Mouse (Mus musculus) heart, adult 2 months (tissue): Measurements from ENCODE around the gene Ccdc91. TPM values are rescaled to one million over a fixed set of nuclear protein-coding genes. Genes with fewer than 3 reads are reported as not detected.
A peak's percentile ranks its signal among the peaks of the same experiment; 100 is the strongest.

Experiments used
- DNase-seq, 2 experiments: peaks; one replicate each; pipeline ENCODE4 v3.0.0; 2021
- H3K27ac ChIP-seq: fragments of 200-600 bp; 2 replicates; pipeline ENCODE4 v1.8.1; 2022
- H3K27me3 ChIP-seq: fragments of 200-500 bp; 2 replicates; pipeline ENCODE4 v1.6.1; 2012; ENCODE audit warnings: mild to moderate bottlenecking, low read length, inconsistent platforms, mixed read lengths; ENCODE audit not compliant: control insufficient read depth, insufficient read depth
- H3K36me3 ChIP-seq: fragments of 200-500 bp; 2 replicates; pipeline ENCODE4 v1.6.1; 2012; ENCODE audit warnings: low read length, inconsistent platforms; ENCODE audit not compliant: control insufficient read depth, insufficient read depth
- H3K4me1 ChIP-seq: fragments of 200-500 bp; 2 replicates; pipeline ENCODE4 v1.6.1; 2011; ENCODE audit warnings: low read length; ENCODE audit not compliant: control insufficient read depth, insufficient read depth
- H3K4me3 ChIP-seq: fragments of 200-600 bp; 2 replicates; pipeline ENCODE4 v1.8.1; 2022
- H3K79me2 ChIP-seq: fragments of 200-500 bp; replicated peaks from 2 replicates; pipeline ENCODE4 v1.6.1; 2012; ENCODE audit warnings: mild to moderate bottlenecking, inconsistent platforms, low read length, moderate library complexity, mixed read lengths; ENCODE audit not compliant: control insufficient read depth, insufficient read depth
- H3K9ac ChIP-seq: fragments of 200-500 bp; 2 replicates; pipeline ENCODE4 v1.6.1; 2012; ENCODE audit warnings: low read depth, mild to moderate bottlenecking, control low read depth, inconsistent platforms, low read length, mixed read lengths
- CTCF ChIP-seq: fragments of 200-600 bp; IDR thresholded peaks from 2 replicates; pipeline ENCODE4 v1.8.1; 2022; ENCODE audit warnings: antibody characterized with exemption, mild to moderate bottlenecking, moderate library complexity
- EP300 ChIP-seq: fragments of 200-500 bp; IDR thresholded peaks from 2 replicates; pipeline ENCODE4 v1.6.1; 2011; ENCODE audit warnings: low read depth, low read length, control low read depth; ENCODE audit not compliant: insufficient read depth
- POLR2A ChIP-seq: fragments of 200-500 bp; IDR thresholded peaks from 2 replicates; pipeline ENCODE4 v1.6.1; 2011; ENCODE audit warnings: mild to moderate bottlenecking, low read depth, low read length, control low read depth; ENCODE audit not compliant: insufficient read depth
- WGBS: fragments of 180-500 bp; shearing (Covaris S2); methylation state at CpG from one replicate; pipeline ENCODE4 v1.1.7; 2018; 5-methylcytosine and 5-hydroxymethylcytosine counted together
- intact Hi-C: fragments of 180-260 bp; cut with DNase I; formaldehyde crosslinking; loops from one replicate; pipeline ENCODE4 v1.15.1; 2025
- polyA plus RNA-seq: library from polyadenylated mRNA; depleted of rRNA; stranded (reverse); fragments of >200 nt; gene quantifications from 2 replicates; pipeline ENCODE4 v1.2.3, GENCODE M21; 2012
- total RNA-seq, 2 experiments: library from RNA; stranded (reverse); gene quantifications; 2 replicates each; pipeline ENCODE4 v1.2.3; 2021

Gene Ccdc91
- total and polyA plus RNA-seq, 3 experiments, result 16.2 to 27.7 (median 27.2) TPM

GRCm38 (mm10) chr6:147539056-147539600, 63.5 kb downstream of the Ccdc91 start:
- no peak overlapping the region for H3K9ac ChIP-seq
- no peak overlapping the region for H3K4me3 ChIP-seq
- H3K27me3 ChIP-seq, result no peaks in the 10 kb centered on the region
- no peaks in the 10 kb centered on the region for H3K79me2 ChIP-seq
- no peaks in the 10 kb centered on the region for H3K36me3 ChIP-seq
- intact Hi-C loops, result no loop called here
- no peak for TF ChIP-seq POLR2A
- no peak for TF ChIP-seq CTCF
- no peak for TF ChIP-seq EP300
- H3K4me1 ChIP-seq, result no peaks in the 10 kb centered on the region
- WGBS, result 51% methylated on average over 7 of the region's 7 CpGs
- H3K27ac ChIP-seq, result no peak overlapping the region
- DNase-seq, result no peak

DNA sequence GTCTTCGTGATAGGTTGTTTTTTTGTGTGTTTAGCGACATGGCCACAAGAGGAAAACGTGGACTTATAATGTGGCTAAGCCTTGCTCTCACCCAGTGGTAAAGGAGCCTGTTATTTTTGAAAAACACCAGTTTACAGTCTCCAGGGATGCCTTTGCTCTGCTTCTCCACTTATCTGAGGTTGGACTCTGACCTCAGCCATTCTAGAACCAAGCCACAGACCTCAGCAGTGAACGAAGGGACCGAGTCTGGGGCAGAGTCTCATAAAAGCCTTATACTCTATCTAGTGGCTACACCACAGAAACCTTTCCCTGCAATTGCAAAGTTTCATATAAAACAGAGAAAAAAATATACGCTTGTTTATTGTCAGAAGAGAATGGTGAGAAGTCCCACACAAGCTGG, 65.3 kb downstream of the Ccdc91 start:
- Histone ChIP-seq H3K4me1 (no peaks in the 10 kb centered on the region), H3K27me3 (no peaks in the 10 kb centered on the region), H3K36me3 (no peaks in the 10 kb centered on the region), H3K4me3 (no peak overlapping the region), H3K79me2 (no peaks in the 10 kb centered on the region), H3K27ac (no peak overlapping the region), H3K9ac (no peak overlapping the region)
- WGBS, result 86% methylated on average over 6 of the region's 6 CpGs
- intact Hi-C loops, result no loop called here
- DNase-seq, result no peak
- TF ChIP-seq POLR2A (no peak), CTCF (no peak)

DNA sequence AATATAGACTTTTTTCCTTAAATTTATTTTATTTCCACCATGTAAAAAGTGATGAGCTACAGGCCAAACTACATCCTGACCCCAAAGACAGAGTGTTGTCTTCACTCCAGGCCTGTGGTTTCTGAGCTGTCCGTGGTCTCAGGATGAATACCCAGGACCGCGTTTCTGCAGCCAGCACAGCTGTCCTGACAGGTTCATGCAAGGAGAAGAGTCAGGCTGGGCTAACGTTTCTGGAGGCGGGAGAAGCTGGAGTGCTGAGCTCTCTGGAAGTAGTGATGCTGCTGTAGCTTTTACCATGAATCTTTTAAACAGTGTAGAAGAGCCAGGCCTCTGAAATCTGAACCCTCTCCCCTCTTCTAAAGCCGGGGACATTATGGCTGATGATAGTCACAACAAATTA, 80.0 kb downstream of the Ccdc91 start:
- 64% methylated on average over 6 of the region's 6 CpGs for WGBS
- Histone ChIP-seq H3K27ac (no peak overlapping the region), H3K27me3 (no peaks in the 10 kb centered on the region), H3K79me2 (no peaks in the 10 kb centered on the region), H3K4me1 (peaks cover 3% of the 10 kb centered on the region; the same call in 1 of the 2 replicates), H3K4me3 (no peak overlapping the region), H3K9ac (no peak overlapping the region), H3K36me3 (0 out of 2 replicates have a peak, but pooled peaks cover under 1% of the 10 kb centered on the region)
- no peak for TF ChIP-seq POLR2A
- TF ChIP-seq CTCF, result no peak
- no peak for TF ChIP-seq EP300
- no peak for DNase-seq
- intact Hi-C loops, result no loop called here

DNA sequence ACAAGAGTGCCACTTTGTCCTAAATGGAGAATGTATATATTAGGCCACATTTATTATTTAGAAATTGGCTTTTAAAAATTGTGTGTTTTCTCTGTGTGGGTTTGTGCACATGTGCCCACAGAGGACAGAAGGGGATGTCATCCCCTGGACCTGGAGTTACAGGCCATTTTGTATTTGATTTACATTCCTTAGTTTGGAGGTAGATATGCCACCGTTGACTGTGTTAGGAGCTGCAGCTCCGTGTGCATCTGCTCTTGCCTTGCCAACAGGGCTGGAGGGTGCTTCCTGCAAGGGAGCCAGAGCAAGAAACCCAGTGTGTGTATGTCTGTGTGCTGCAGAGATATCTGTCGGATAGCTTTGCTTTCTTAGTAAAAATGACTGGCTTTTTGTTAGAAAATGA, 83.7 kb downstream of the Ccdc91 start:
- Histone ChIP-seq H3K4me1 (peaks cover 4% of the 10 kb centered on the region; the same call in 1 of the 2 replicates), H3K27ac (no peak overlapping the region), H3K36me3 (0 out of 2 replicates have a peak, but pooled peaks cover 3% of the 10 kb centered on the region), H3K4me3 (no peak overlapping the region), H3K27me3 (no peaks in the 10 kb centered on the region), H3K9ac (no peak overlapping the region), H3K79me2 (no peaks in the 10 kb centered on the region)
- TF ChIP-seq POLR2A (no peak), EP300 (no peak), CTCF (no peak)
- WGBS, result 72% methylated on average over 3 of the region's 3 CpGs
- DNase-seq, result no peak
- intact Hi-C loops, result no loop called here

DNA sequence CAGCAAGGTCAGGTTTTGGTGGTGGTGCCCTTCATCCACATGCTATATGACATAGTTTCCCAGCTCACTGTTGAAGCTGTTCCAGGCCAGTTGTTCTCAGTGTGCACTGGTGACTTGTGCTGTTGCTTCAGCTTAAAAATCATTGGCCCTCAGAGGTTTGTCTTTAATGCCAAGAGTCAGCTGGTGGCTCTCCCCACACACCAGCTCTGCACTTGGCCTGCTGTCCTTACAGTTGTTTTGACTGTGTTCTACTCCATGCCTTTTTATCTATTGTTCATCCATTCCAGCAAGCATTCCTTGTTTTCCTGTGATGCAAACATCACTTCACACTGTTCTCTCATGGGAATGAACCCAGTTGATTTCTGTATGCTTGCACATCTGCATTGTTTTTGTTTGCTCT, 84.8 kb downstream of the Ccdc91 start:
- TF ChIP-seq EP300, result no peak
- TF ChIP-seq POLR2A, result no peak
- no peak for TF ChIP-seq CTCF
- no peak for DNase-seq
- H3K79me2 ChIP-seq, result no peaks in the 10 kb centered on the region
- intact Hi-C loops, result no loop called here
- 0 out of 2 replicates have a peak, but pooled peaks cover 3% of the 10 kb centered on the region for H3K36me3 ChIP-seq
- H3K4me1 ChIP-seq, result peaks cover 4% of the 10 kb centered on the region; the same call in 1 of the 2 replicates
- H3K4me3 ChIP-seq, result no peak overlapping the region
- H3K27me3 ChIP-seq, result no peaks in the 10 kb centered on the region
- H3K9ac ChIP-seq, result no peak overlapping the region
- no peak overlapping the region for H3K27ac ChIP-seq

GRCm38 (mm10) chr6:147569246-147569645, 93.6 kb downstream of the Ccdc91 start:
- 57% methylated on average over 5 of the region's 5 CpGs for WGBS
- TF ChIP-seq CTCF (no peak), POLR2A (no peak), EP300 (no peak)
- Histone ChIP-seq H3K4me3 (no peak overlapping the region), H3K27ac (no peak overlapping the region), H3K9ac (no peak overlapping the region), H3K27me3 (no peaks in the 10 kb centered on the region), H3K79me2 (no peaks in the 10 kb centered on the region), H3K4me1 (no peaks in the 10 kb centered on the region; the same call in 1 of the 2 replicates), H3K36me3 (no peaks in the 10 kb centered on the region)
- DNase-seq, result peak; percentile 53 to 73
- intact Hi-C loops, result no loop called here
